Mouse (Mus musculus) heart, embryonic 14.5 days (tissue): ENCODE results near the gene Magi3. TPM values are rescaled to one million over a fixed set of nuclear protein-coding genes. Genes with fewer than 3 reads are reported as not detected.

Experiments used
- ATAC-seq: fragments of 200-750 bp; cut with Nextera tagmentation; 2 replicates; pipeline ENCODE4 v1.8.0; 2017; ENCODE audit warnings: low read depth, moderate TSS enrichment; ENCODE audit not compliant: insufficient number of reproducible peaks, insufficient read depth, low FRiP score
- H3K27ac ChIP-seq, 2 experiments: fragments of 200-500 bp in 1 of 2; fragments of 300-500 bp in 1 of 2; sonication (generic) in 1 of 2; replicated peaks in 1 of 2; 2 replicates each; pipeline ENCODE4 v1.5.1; 2012 to 2014; ENCODE audit warnings: low read depth in 2 of 2, low read length in 2 of 2, control low read depth in 1 of 2, mild to moderate bottlenecking in 1 of 2, mixed read lengths in 1 of 2; ENCODE audit not compliant: control insufficient read depth in 1 of 2, insufficient read depth in 1 of 2
- H3K27me3 ChIP-seq: fragments of 300-500 bp; sonication (generic); 2 replicates; pipeline ENCODE4 v1.6.1; 2014; ENCODE audit warnings: mild to moderate bottlenecking, low read length, control low read depth; ENCODE audit not compliant: control insufficient read depth, insufficient read depth
- H3K36me3 ChIP-seq: fragments of 300-500 bp; sonication (generic); 2 replicates; pipeline ENCODE4 v1.6.1; 2014; ENCODE audit warnings: mild to moderate bottlenecking, control low read depth, low read length, mixed read lengths; ENCODE audit not compliant: control insufficient read depth, insufficient read depth
- H3K4me1 ChIP-seq, 2 experiments: fragments of 200-500 bp in 1 of 2; fragments of 300-500 bp in 1 of 2; sonication (generic) in 1 of 2; 2 replicates each; pipeline ENCODE4 v1.6.1; 2012 to 2014; ENCODE audit warnings: low read length in 2 of 2, control low read depth in 1 of 2, mixed read lengths in 1 of 2; ENCODE audit not compliant: control insufficient read depth in 2 of 2, insufficient read depth in 2 of 2
- H3K4me2 ChIP-seq: fragments of 300-500 bp; sonication (generic); 2 replicates; pipeline ENCODE4 v1.6.1; 2014; ENCODE audit warnings: mild to moderate bottlenecking, low read length
- H3K4me3 ChIP-seq, 2 experiments: fragments of 200-500 bp in 1 of 2; fragments of 300-500 bp in 1 of 2; sonication (generic) in 1 of 2; 2 replicates each; pipeline ENCODE4 v1.5.1; 2012 to 2014; ENCODE audit warnings: low read length in 2 of 2, mild to moderate bottlenecking in 2 of 2, control low read depth in 1 of 2, low read depth in 1 of 2, moderate library complexity in 1 of 2; ENCODE audit not compliant: control insufficient read depth in 1 of 2, insufficient read depth in 1 of 2
- H3K9ac ChIP-seq: fragments of 300-500 bp; sonication (generic); 2 replicates; pipeline ENCODE4 v1.6.1; 2014; ENCODE audit warnings: mild to moderate bottlenecking, low read length
- H3K9me3 ChIP-seq: fragments of 300-500 bp; sonication (generic); 2 replicates; pipeline ENCODE4 v1.6.1; 2016; ENCODE audit warnings: low read length, control low read depth; ENCODE audit not compliant: control insufficient read depth
- WGBS: fragments of 180-500 bp; shearing (Covaris S2); extraction: QIAGEN DNeasy Blood & Tissue Kit; methylation state at CpG from one replicate; pipeline ENCODE4 v1.1.7; 2014; 5-methylcytosine and 5-hydroxymethylcytosine counted together
- polyA plus RNA-seq: library from polyadenylated mRNA; unstranded; fragments of >200 nt; fragmentation: Nextera tagmentation; extraction: Ambion mirVana; gene quantifications from 2 replicates; pipeline ENCODE4 v1.2.1, GENCODE M21; 2014

Gene Magi3
- polyA plus RNA-seq: 13.1 and 15.3 TPM in 2 replicates

DNA sequence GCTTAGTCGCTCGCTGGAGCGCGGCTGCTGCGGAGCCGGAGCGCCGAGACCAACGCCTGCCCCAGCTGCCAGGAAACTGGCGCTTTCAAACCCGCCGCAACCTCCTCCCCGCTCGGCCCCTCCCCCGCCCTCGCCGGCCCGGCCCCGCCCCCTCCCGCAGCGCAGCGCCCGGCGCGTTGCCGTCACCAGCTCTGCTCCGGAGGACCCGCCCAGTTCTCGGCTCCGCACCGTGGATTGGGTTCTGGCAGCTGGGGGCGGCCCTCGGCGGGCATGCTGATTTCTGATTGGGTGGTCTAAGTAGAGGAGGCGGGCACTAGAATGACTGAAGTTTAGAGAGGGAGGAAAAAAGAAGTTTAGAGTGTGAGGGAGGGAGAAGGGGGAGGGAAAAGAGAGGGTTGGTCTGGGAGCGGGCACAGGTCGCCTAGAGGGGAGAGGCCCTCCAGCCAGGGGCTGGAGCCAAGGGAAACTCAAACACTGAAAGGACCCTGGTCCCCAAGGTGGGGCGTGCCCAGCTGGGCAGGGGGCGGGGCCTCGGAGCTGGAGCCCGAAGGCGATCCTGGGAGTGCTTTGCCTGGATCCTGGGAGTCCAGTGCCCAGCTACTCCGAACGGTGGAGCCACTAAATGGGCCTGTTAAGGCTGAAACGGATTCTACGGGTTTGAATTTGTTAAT is at the start of gene Magi3:
Magi3 (minus strand) TSS at position 80 of the 671 bp plus-strand sequence.
- peak within 1 kb of the TSS; percentile 77 for H3K4me2 ChIP-seq
- ATAC-seq: peak; percentile 99
- H3K27ac ChIP-seq: peak within 1 kb of the TSS; percentile 98 to 99
- H3K4me1 ChIP-seq: peaks cover 5 to 13% of the 10 kb centered on the region in 2 experiments
- peak within 1 kb of the TSS; percentile 97 to 99 for H3K4me3 ChIP-seq
- H3K36me3 ChIP-seq: no peaks in the 10 kb centered on the region
- WGBS: under 1% methylated on average over 44 of the region's 46 CpGs
- no peaks in the 10 kb centered on the region for H3K9me3 ChIP-seq
- H3K27me3 ChIP-seq: no peaks in the 10 kb centered on the region
- H3K9ac ChIP-seq: peak within 1 kb of the TSS; percentile 98

DNA sequence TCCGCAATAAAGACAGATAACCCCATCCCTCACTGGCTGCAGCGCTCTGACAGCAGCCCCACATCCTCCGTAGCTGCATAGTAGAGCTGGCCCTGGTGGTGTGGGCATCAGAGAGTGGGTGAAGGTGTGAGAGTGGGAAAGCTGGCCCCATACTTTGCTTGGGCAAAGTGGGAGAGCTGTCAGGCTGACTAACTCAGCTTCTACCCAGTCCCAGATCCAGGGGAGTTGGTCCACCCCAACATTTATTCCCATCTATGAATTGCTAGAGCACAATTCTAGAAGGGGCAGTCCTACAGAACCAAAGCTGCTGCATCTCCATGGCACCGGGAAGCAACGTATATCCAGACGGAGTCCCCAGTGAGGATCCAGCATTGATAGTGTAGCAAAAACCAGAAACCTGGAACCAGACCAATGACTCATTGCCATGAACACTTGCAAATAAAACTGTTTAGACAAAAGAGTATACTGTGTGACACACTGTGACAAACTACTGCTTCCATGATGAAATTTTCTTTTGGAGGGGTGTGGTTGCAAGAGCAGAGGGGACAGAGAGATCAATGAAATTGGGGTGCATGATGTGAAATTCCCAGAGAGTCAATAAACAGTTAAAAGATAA is 44.5 kb upstream of the Magi3 start:
- Histone ChIP-seq H3K4me1 (no peaks in the 10 kb centered on the region), H3K9me3 (no peaks in the 10 kb centered on the region), H3K27me3 (no peaks in the 10 kb centered on the region), H3K27ac (no peak overlapping the region), H3K4me3 (no peak overlapping the region), H3K9ac (no peak overlapping the region), H3K36me3 (no peaks in the 10 kb centered on the region), H3K4me2 (no peak overlapping the region)
- no peak for ATAC-seq
- 75% methylated on average over 6 of the region's 6 CpGs for WGBS

DNA sequence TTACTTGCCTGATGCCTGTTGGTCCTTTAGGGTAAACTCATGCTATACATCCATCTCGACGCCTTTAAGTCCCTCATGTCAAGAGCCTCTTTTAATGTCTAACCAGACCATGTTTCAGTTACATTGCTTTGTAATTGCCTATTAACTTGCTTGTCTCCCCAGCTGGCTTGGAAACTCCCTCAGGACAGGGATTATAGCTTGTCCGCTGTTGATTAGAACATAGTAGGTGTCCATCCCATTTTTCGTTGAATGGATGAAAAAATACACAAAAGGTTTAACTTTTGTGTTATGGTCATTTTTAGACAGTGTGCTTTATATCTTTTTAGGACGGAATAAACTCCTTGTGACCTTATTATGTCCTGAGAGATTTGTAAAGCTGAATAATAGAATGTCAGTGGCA is 40.0 kb upstream of the Magi3 start:
- WGBS: 80% methylated on average over 5 of the region's 5 CpGs
- no peaks in the 10 kb centered on the region for H3K36me3 ChIP-seq
- no peak overlapping the region for H3K9ac ChIP-seq
- no peak for ATAC-seq
- H3K4me2 ChIP-seq: no peak overlapping the region
- H3K9me3 ChIP-seq: no peaks in the 10 kb centered on the region
- H3K27me3 ChIP-seq: no peaks in the 10 kb centered on the region
- H3K4me1 ChIP-seq: no peaks in the 10 kb centered on the region
- H3K4me3 ChIP-seq: no peak overlapping the region
- H3K27ac ChIP-seq: no peak overlapping the region

DNA sequence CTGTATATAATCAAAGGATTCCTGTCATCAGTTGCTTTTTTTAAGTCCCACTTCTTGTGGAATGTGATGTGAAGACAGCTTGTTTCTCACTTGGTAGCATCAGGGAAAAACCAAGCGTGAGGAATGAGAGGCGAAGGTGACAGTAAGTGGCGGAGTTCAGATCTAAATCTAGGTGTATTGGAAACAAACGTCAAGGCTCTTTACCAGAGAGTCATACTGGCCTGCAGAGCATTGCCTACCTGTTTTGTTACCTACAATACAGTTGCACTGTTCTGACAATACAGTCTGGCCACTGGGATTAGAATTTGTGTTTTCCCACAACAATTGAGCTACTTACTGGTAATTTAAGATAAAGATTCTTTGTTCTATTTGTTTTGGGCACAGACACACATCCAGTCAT is 39.0 kb upstream of the Magi3 start:
- Histone ChIP-seq H3K36me3 (no peaks in the 10 kb centered on the region), H3K4me1 (no peaks in the 10 kb centered on the region), H3K9ac (no peak overlapping the region), H3K4me2 (no peak overlapping the region), H3K27me3 (no peaks in the 10 kb centered on the region), H3K9me3 (no peaks in the 10 kb centered on the region), H3K4me3 (no peak overlapping the region), H3K27ac (no peak overlapping the region)
- ATAC-seq: no peak
- whole genome bisulfite sequencing: 52% methylated on average over 4 of the region's 4 CpGs

DNA sequence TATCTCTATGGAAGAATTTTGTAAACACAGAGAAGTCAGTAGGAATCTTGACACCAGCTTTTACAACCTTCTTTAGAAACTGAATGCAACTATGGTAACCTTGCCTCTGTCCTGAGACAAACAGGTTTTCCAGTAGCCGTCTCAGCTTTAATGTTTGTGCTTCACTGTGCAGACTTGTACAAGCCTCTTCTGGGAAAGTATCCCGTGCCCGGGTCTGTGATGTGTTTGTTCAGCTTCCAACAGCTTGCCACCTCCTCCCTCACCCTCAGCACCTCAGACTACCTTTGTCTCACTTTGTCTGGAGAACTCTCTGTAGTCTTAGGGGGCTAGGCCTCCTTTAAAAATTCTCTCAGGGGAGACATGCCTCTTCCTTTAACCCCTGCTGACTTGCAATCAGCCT is 36.9 kb upstream of the Magi3 start:
- no peak overlapping the region for H3K27ac ChIP-seq
- H3K36me3 ChIP-seq: no peaks in the 10 kb centered on the region
- 51% methylated on average over 3 of the region's 3 CpGs for WGBS
- no peak overlapping the region for H3K4me2 ChIP-seq
- H3K9ac ChIP-seq: no peak overlapping the region
- no peak overlapping the region for H3K4me3 ChIP-seq
- H3K9me3 ChIP-seq: no peaks in the 10 kb centered on the region
- H3K4me1 ChIP-seq: no peaks in the 10 kb centered on the region
- no peaks in the 10 kb centered on the region for H3K27me3 ChIP-seq
- no peak for ATAC-seq

DNA sequence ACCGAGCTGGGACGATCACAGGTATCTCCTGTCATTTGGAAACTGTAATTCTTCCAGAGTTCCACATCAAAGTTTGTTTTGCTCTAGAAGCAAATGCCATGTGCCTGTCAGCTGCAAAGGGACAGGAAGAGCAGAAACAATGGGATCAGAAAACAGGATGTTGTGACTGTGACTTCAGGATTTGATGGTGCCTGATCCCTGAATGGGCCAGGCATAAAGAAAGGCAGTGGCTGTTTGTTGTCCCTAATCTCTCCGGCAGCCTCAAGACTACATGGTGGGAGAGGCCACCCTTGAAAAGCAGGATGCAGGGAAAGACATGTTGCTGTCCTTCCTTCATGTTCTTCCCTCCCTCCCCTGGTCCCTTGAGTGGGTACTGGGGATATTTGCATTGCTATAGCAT is 33.6 kb upstream of the Magi3 start:
- 56% methylated on average over 3 of the region's 3 CpGs for WGBS
- H3K9ac ChIP-seq: no peak overlapping the region
- no peaks in the 10 kb centered on the region for H3K27me3 ChIP-seq
- H3K36me3 ChIP-seq: no peaks in the 10 kb centered on the region
- H3K27ac ChIP-seq: no peak overlapping the region
- no peaks in the 10 kb centered on the region for H3K9me3 ChIP-seq
- no peak for ATAC-seq
- no peaks in the 10 kb centered on the region for H3K4me1 ChIP-seq
- no peak overlapping the region for H3K4me2 ChIP-seq
- H3K4me3 ChIP-seq: no peak overlapping the region

DNA sequence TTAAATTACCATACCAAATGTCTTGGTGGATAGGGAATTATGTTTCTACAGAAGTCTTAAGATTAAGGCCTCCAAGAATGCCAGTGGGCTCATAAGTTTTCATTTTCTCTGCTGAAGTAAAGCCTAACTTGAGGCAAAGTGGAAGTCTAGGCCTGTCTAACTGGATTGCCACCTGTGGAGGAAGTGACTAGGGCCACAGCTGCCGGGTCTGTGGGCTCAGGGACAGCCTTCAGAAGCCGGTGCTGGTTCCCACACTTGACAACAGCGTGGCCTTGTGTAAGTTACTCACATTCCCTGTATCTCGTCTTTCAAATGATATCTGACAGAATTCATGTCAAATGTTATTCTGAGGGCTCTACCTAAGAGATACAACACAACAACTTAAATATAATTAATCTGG is 27.7 kb upstream of the Magi3 start:
- no peak for ATAC-seq

More for the DNA sequence above, 27.7 kb upstream of the Magi3 start:
- Histone ChIP-seq H3K4me2 (no peak overlapping the region), H3K27ac (no peak overlapping the region), H3K27me3 (no peaks in the 10 kb centered on the region), H3K4me3 (no peak overlapping the region), H3K36me3 (no peaks in the 10 kb centered on the region), H3K9me3 (peaks cover 3% of the 10 kb centered on the region; the same call in 1 of the 2 replicates), H3K4me1 (no peaks in the 10 kb centered on the region), H3K9ac (no peak overlapping the region)
- 59% methylated on average over 4 of the region's 4 CpGs for WGBS
